Mouse (Mus musculus): ENCODE data around the gene Narf.

Gene Narf

GRCm38 (mm10) chr11:121235475-121236238 is 1.4 kb upstream of the Narf start:
- DNase-seq (ENCODE audit: low read depth), result peak; percentile 76

DNA sequence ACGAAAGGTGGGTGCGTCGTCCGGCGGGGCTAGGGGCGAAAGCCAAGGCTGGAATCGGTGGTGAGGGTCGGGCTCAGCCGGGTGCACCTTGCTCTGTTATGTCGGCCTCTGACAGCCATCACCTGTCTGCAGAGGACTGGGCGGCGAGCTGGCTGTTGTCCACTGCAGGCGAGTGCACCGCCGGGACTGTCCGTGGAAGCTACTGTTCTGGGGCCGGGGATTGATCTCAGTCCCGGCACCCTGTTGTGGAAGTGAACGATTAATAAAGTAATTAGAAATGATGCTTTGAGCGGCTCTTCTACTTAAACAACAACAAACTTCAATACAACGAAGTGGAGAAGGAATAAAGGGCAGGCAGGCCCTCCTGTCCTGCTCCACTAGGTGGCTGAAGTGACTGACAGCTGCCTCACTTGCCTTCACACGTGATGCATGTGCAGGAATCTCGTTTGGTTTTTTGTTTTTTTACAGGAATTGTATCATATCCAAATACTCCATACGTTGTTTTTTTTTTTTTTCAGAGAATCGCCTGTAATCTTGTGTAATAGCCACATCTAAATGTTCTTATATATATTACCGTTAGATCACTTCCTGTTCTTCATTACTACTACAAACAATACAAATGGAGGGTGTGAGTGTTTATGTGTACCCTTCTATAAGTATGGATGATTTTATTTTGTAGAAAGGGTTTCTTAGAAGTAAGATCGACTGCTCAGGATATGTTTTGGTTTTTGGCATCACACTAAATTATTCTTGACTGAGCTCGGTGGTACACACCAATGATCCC is 484 bp downstream of the Narf start:
- no peak for DNase-seq (ENCODE audit: low read depth)

DNA sequence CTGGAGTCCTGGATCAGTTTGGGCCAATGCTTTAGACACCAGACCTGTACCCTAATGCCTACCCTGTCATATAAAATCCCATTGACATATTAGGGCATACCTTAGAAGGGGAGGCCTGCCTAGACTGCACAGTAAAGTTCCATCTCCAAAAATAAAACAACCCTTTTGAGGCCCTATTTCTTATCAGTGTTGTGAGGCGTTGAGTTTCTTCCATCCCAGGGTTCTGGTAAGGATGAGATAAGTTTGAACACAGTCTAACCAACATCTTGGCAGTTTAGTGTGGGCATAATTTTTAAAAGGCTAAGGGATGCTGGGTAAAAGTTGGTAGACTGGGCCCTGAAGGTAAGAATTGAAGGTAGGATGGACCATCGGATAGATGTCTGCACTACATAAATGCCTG is 2.6 kb downstream of the Narf start:
- no peak for DNase-seq (ENCODE audit: low read depth)

- no peak for DNase-seq (ENCODE audit: low read depth)
These were observed 13.1 kb downstream of the Narf start for GRCm38 (mm10) chr11:121250196-121250595.

GRCm38 (mm10) chr11:121259160-121260100 is 22.4 kb downstream of the Narf start, which contains the start of gene Foxk2:
TSS of gene Foxk2 (plus strand) at chr11:121259990.
- peak; percentile 92 for DNase-seq (ENCODE audit: low read depth)

DNA sequence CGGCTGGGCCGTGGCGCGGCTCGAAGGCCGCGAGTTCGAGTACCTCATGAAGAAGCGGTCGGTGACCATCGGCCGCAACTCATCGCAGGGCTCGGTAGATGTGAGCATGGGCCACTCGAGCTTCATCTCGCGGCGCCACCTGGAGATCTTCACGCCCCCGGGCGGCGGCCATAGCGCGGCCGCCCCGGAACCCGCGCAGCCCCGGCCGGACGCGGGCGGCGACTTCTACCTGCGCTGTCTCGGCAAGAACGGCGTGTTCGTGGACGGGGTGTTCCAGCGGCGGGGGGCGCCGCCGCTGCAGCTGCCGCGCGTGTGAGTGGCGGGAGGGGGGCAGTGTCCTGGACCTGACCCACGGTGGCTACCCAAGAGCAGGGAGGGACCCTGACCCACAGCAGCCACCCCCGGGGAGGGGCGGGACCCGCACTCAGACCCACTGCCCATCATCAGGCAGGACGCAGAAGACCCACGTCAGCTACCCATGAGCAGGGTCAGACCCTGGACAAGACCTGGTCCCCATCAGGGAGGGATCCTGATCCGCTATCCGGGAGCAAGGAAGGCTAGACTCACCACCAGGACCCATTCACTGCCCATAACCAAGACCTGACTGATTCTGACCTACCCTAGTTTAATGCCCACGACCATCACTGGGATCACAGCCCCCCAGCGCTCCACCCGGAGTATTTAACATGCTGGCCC is 23.3 kb downstream of the Narf start:
- peak; percentile 59 for DNase-seq (ENCODE audit: low read depth)

DNA sequence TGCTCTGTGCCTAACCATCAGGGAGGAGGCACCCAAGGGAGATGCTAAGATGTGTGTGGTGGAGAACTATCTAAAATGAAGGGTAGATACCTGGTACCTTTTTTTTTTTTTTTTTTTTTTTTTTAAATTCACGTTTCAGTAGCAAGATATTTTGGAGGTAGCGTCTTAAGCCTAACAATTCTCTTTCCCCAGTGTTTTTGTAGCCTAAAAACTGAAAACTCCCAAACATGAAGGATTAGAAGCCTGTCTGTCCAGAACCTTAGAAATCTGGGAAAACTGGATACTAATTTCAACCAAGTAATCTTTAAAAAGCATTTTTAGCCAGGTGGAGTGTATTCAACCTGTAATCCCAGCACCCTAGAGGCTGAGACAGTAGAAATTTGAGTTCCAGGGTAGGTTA is 24.0 kb downstream of the Narf start:
- no peak for DNase-seq (ENCODE audit: low read depth)

- no peak for DNase-seq (ENCODE audit: low read depth)
These were observed 40.5 kb downstream of the Narf start for GRCm38 (mm10) chr11:121277516-121277915.

GRCm38 (mm10) chr11:121278011-121278410 is 41.0 kb downstream of the Narf start:
- no peak for DNase-seq (ENCODE audit: low read depth)

DNA sequence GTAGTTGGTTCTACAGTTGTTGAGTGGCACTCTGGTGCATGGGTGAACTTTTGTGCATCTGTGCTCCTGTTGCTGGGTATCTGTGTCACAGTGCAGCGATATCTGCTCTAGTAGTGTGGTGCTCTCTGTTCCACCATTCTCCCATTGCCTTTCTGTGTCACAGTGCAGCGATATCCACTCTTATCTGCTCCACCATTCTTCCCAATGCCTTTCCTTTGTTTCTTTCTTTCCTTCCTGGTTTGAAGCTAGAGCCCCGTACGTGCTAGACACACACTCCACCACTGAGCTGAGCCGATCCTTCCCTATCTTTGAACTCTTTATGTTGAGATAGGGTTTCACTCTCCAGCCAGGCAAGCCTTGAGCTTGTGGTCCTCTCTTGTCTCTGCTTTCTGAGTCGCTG is 45.9 kb downstream of the Narf start:
- no peak for DNase-seq (ENCODE audit: low read depth)

DNA sequence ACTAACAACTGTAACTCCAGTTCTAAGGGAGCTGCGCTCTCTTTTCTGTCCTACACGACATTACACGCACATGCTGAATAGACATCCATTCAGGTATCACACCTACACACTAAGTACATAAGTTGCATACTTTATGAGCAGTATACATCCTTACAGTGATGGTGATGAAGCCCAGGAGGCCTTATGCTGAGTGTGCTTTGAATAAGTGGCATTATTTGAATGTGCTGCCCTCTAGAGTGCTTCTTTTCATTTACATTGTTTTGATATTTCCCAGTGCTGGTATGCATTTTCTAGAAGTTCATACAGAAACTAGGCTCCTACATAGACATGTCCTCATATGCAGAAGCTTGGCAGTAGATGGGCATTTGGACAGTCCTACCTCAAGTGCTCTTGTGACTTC is 52.8 kb downstream of the Narf start:
- DNase-seq (ENCODE audit: low read depth), result peak; percentile 19

GRCm38 (mm10) chr11:121294771-121295170 is 57.7 kb downstream of the Narf start:
- no peak for DNase-seq (ENCODE audit: low read depth)

DNA sequence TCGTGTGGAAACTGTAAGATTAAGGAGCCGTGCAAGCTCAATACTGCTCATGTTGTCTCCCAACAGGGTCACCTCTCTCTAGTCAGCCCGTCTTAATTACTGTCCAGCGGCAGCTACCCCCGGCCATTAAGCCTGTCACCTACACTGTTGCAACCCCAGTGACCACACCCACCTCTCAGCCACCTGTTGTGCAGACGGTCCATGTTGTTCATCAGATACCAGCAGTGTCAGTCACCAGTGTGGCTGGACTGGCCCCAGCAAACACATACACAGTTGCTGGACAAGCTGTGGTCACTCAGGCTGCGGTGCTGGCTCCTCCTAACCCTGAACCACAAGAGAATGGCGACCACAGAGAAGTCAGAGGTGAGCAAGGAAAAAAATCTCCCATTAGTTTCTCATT is 61.4 kb downstream of the Narf start:
- DNase-seq (ENCODE audit: low read depth), result no peak

DNA sequence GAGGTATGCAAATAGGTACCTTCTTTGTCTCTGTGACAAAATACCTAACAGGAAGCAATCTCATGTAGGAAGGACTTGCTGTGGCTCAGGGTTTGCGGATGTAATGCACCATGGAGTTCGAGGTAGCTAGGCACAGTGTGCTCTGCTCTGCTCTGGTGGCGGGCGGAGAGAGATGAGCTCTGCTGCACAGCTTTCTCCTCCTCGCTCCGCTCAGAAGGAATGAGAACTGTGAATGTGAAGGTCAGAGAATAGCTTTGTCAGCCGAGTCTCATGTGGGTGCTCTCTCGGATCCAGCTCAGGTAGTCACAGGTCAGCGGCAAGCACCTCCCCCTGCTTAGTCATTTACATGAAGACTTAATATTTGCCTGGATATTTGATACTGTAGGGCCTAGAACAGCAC is 63.2 kb downstream of the Narf start:
- no peak for DNase-seq (ENCODE audit: low read depth)

- no peak for DNase-seq (ENCODE audit: low read depth)
These were observed 68.3 kb downstream of the Narf start for GRCm38 (mm10) chr11:121305371-121305770.
